Mouse (Mus musculus) spleen, adult 2 months (tissue): ENCODE data around the gene Dapp1.

Experiments used
- CTCF ChIP-seq: fragments of 200-500 bp; IDR thresholded peaks from 2 replicates; pipeline ENCODE4 v1.5.1; 2011; ENCODE audit warnings: mild to moderate bottlenecking, inconsistent platforms; ENCODE audit not compliant: insufficient read depth, insufficient read length, insufficient replicate concordance; ENCODE audit errors: extremely low read depth
- POLR2A ChIP-seq: fragments of 200-500 bp; IDR thresholded peaks from 2 replicates; pipeline ENCODE4 v1.6.1; 2011; ENCODE audit warnings: low read depth, low read length, inconsistent platforms

DNA sequence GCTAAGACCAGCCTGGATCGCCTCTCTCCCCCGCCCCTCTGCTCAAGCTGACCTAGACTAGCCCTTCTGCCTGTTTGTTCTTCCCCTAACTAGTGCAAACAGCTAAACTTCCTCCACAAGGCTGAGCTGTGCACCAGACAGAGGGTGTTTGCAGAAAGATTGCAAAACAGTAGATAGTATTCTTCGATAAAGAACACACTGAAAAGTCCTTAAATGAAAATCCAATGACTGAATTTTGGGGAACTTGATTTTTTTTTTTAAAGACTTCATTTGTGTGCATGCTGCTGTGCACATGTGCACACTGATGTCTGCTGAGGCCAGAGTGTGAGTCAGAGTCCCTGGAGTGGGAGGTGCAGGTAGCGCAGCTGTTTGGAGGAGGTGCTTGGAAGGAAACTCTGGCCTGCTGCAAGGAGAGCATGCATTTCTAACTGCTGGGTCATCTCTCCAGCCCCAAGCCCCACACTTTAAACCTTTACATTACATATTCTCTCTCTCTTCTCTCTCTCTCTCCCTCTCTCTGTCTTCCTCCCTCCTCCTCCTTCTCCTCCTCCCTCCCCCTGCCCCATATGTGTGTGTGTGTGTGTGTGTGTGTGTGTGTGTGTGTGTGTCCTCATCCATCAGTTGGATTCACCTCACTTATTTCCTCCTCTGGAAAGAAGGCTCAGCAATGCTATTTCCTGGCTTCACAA, 29.0 kb downstream of the Dapp1 start:
- TF ChIP-seq POLR2A (no peak), CTCF (no peak)
